Mouse (Mus musculus) ES-E14 (cell line): ENCODE data around the gene Pomp.

Source experiments
- CHD2 ChIP-seq: IDR thresholded peaks from 2 replicates; pipeline ENCODE4 v1.6.1; 2014; ENCODE audit warnings: mild to moderate bottlenecking, low read depth, low read length, inconsistent platforms
- MAFK ChIP-seq: IDR thresholded peaks from 2 replicates; pipeline ENCODE4 v1.6.1; 2014; ENCODE audit warnings: mild to moderate bottlenecking, low read depth, low read length, inconsistent platforms; ENCODE audit not compliant: insufficient read depth
- ZC3H11A ChIP-seq: IDR thresholded peaks from 2 replicates; pipeline ENCODE4 v1.6.1; 2012; ENCODE audit warnings: low read depth, mild to moderate bottlenecking, inconsistent platforms, low read length, borderline replicate concordance

DNA sequence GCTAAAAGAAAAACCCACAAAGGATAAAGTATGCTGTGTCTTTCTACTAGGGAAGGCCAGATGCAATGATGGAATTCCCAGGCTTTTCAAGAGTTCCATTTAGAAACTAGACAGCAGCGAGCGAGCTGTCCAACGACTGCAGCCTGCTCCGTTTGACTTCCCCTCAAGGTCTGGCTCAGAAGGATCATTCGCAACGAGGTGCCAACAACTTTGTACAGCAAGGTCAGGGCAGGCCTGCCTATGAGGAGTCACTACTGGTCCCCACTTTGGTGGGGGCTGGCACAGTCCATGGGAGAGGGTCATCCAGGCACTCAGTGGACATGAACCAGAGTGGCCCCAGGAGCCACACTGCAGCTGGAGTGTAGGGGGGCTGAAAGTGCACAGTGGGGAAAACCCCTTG lies 23.3 kb downstream of the Pomp start:
- TF ChIP-seq CHD2 (no peak), ZC3H11A (no peak), MAFK (no peak)
